Mouse (Mus musculus) testis, adult 2 months (tissue): ENCODE measurements around the gene Tmem108.

Source experiments
- CTCF ChIP-seq: fragments of 200-500 bp; IDR thresholded peaks from 2 replicates; pipeline ENCODE4 v1.5.1; 2012; ENCODE audit warnings: low read depth, mild to moderate bottlenecking, inconsistent platforms, low read length, moderate library complexity; ENCODE audit not compliant: control insufficient read depth, insufficient read depth, insufficient replicate concordance
- POLR2A ChIP-seq: fragments of 200-500 bp; IDR thresholded peaks from 2 replicates; pipeline ENCODE4 v1.6.1; 2012; ENCODE audit warnings: low read depth, mild to moderate bottlenecking, inconsistent platforms, low read length, moderate library complexity; ENCODE audit not compliant: control insufficient read depth

- TF ChIP-seq POLR2A = no peak
- no peak for TF ChIP-seq CTCF
Observed at GRCm38 (mm10) chr9:103778185-103778584, 16.5 kb upstream of the Tmem108 start.
